Mouse (Mus musculus): Measurements from ENCODE around the gene Rsph14.
A peak's percentile ranks its signal among the peaks of the same experiment; 100 is the strongest.

Rsph14 gene

DNA sequence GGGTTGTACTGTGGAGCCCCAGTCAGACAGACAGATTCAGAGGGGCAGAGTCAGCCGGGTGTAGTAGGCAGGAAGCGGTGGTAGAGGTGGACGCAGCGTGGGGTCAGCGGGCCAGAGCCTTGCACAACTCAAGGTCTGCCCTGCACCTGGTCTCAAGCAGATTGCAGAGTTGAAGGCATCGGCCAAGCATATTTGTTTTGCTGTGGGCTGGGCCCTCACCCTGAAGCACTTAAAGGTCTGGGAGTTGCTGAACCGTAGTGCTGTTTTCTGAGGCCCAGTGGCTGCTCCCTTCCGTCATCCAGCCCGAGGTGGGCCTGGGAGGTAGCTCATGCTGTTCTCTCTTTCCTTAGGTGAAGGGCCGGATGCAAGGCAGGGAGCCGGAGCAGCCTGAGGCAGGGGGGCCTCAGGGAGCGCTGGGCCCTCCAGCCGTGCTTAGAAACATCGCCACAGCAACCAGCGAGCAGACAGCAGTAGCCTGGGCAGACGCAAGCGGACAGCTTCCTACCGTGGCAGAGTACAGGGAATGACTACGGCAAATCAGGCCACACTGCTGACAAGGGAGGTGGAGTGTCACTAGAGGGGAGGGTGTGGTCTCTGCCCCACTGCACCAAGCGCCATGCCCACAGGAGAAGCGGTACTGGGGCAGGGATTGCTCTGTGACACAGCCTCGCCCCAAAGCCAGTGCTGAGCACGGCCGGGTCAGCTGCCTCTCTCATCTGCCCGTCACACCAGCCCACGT lies 41.6 kb downstream of the Rsph14 start:
- no peak for DNase-seq (ENCODE audit: low spot score)

DNA sequence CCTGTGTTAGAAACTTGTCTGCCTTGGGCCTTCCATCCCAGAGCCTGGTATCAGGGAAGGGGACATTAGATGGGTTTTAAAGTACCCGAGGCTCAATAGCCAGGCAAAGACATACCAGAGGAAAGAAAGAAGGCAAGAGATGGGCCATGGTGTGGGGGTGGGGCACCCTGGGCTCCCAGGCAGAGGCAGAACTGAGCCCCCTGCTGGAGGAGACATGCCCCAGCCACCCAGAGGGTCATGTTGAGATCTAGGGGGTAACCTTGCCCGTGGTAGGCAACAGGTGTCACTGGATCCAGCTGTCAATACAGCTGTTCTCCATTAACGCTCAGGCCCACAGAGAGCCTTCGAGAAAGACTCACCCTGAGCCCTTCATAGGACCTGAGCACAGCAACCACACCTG lies 42.6 kb downstream of the Rsph14 start:
- no peak for DNase-seq (ENCODE audit: low spot score)

DNA sequence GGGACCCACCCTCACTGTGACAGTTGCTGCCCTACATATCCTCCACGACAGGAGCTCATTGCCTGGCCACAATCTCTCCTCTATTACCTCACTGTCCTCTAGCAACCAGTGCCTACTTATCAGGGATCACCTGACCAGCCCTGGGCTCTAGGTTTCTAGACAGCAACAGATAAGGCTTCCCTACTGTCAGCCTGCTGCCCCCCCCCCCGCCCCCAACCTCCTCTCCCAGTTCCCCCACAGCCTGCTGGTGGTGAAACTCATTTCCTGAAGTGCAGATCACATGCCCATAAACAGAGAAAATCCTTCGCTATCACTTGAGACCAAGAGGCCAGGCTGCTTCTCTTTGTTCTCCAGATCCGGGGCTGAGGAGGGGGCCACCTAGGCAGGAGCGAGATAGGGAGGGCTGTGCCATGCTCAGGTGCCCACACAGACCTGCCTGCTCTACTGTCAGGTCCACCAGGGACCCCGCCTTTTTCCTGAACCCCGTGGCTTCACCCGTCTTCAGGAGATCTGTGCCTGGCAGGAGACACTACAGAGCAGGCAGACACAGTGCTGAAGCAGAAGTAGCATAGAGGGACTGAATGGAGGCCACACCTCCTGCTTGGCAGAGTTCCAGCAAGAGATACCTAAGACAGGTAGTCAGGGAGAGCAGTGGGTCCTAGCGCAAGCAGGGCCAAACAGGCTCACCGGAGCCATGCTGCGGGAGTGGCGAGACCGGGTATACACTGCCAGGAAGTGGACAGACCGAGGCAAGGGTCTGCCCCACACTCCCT lies 44.5 kb downstream of the Rsph14 start:
- no peak for DNase-seq (ENCODE audit: low spot score)

DNA sequence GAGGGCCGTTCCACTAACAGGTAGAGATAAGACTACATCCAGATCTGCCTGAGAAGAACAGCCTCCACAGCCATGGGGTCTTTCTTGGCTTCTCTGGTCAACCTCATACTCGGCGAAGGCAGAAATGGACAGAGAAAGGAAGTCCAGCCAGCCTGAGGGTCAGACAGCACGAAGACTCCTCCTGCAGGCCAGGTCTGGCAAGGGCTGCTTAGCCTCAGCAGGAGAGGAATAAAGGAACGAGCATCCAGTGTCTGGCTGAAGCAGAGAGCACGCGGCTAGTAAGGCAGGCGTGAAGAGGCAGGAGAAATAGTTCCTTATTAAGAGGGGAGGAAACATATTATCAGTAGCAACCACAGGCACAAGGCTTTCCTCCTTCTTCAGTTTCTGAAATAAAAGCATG lies 49.2 kb downstream of the Rsph14 start:
- DNase-seq (ENCODE audit: low spot score) = no peak

DNA sequence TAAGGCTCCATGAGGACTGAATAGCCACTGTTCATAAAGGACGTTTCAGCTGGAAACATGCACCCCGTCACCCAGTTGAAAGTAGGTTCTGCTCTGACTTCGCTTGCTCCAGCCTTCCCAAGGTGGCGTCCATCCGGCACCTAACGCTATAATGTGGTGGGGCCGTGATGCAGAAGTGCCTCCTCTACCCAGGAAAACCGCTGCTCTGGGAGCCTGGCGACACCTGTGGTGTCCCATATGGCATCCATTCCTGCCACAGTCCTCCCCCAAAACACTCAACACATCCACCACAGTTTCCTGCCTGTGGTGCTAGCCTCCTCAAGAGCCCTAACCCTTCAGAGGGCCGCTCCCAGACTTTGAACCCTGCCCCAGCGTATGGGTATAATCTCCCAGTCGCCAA lies 51.2 kb downstream of the Rsph14 start:
- no peak for DNase-seq (ENCODE audit: low spot score)

DNA sequence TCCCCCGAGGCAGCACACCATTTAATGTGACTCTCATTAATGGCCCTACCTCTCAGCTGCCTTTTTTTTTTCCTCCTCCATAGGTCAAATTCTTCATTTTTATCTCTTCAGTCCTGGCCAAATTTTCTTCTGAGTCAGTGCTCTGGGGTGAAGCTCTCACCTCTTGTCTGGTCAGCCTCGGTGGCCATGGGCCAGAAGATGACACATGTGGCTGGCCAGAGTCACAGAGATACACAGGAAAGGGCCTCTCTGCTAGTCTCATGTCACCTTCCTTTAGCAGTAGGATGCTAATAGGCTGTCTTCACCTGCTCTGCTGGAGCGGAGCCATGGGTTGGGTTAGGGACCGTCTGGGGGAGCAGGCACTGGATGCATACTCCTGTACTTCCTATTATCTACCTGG lies 54.3 kb downstream of the Rsph14 start:
- DNase-seq (ENCODE audit: low spot score) = no peak

DNA sequence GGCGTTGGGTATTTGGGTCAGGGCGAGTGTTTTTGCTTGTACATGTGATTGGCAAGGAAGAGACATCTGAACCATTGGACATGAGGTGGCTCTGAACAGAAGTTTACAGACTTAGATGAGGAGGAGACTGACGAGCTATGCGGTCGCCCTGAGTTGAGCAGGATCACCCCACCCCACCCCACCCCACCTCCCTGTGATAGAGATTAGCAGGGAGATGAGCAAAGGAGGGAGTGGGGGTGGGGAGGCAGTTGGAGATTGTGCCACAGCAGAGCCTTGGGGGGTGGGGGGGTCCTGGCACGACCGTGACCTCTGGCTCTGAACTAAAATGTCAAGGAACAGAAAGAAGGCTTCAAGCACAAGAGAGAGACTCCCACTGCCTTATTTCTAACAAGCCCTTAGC lies 56.0 kb downstream of the Rsph14 start:
- no peak for DNase-seq (ENCODE audit: low spot score)

DNA sequence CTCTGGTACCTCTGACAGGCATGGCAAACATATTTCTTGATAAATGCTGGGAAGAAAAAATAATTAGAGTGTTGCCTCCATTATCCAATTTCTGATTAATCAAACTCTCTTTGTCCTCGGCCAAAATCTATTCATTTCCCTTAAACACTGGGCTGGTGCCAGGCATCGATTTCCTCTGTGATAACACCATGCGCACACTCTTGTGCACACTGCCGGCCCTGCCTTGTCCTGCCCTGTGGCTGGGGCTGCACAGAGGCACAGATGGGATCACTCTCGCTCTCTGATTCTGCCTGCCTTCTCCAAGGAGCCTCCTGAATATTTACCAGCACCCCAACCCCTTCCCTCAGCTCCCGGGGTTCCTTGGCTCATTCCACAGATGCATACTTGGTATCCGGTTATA lies 56.8 kb downstream of the Rsph14 start:
- DNase-seq (ENCODE audit: low spot score) = no peak

DNA sequence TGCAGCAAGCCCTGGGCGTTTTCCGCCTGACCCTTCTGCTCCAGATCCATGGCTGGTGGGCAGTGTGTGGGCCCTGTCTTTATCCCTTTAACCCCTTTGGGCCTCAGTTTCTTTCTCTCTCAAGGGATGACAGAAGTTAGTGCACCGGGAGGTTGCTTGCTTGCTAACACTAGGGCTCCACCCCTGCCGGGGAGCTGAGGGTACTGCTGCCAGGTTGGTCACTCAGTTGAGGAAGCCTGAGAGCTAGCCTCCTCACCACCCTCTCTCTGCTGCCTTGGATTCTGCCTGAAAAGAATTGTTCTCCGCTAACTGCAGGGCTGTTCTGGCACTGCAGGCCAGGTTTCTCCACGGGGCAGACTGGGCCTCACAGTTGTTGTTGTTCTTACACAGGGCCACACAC lies 59.4 kb downstream of the Rsph14 start:
- no peak for DNase-seq (ENCODE audit: low spot score)

DNA sequence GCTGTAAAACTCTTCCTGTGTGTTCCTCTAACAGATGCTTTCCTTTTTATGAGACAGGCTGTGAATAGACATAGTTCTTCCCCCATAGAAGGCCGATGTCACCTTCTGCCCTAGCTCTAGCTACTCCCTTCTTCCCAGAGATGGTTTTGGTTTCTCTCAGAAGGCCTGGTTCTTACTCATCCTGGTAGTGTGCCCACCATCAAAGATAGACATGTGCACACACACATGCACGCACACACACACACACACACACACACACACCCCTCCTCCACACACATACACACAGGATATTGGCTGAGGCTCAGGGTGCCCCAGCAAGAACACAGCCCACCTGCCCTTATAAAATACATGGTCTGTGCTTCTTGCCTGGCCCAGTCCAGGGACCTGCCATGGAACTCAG lies 63.1 kb downstream of the Rsph14 start:
- DNase-seq (ENCODE audit: low spot score) = no peak

DNA sequence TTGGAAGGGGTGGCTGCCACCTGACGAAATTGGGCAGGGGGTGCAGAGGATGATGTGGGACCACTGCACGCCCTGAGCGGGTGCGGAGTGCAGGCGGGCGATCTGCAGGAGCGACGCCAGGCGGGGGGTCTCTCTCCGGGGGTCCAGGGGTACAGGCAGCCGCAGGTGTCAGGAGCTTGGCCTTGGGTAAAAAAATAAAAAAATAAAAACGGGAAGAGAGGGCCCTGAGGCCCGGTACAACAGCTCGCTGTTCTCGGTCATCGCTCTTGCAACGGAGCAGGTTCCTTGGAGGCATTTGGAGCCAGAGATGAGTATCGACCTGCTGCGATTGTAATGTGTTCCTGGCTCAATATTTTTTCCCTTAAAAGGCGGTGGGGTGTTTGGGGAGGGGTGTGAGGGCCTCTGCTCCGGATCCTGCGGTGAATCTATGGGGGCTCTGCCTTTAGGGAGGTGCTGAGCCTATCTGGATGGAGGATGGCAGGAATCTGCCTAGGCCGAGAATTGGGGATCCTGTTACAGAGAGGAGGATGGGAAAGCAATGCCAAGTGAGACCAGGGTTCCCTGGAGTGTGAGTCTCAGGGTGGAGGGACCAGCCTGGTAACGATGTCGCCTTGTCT lies 64.6 kb downstream of the Rsph14 start:
- DNase-seq (ENCODE audit: low spot score) = no peak

DNA sequence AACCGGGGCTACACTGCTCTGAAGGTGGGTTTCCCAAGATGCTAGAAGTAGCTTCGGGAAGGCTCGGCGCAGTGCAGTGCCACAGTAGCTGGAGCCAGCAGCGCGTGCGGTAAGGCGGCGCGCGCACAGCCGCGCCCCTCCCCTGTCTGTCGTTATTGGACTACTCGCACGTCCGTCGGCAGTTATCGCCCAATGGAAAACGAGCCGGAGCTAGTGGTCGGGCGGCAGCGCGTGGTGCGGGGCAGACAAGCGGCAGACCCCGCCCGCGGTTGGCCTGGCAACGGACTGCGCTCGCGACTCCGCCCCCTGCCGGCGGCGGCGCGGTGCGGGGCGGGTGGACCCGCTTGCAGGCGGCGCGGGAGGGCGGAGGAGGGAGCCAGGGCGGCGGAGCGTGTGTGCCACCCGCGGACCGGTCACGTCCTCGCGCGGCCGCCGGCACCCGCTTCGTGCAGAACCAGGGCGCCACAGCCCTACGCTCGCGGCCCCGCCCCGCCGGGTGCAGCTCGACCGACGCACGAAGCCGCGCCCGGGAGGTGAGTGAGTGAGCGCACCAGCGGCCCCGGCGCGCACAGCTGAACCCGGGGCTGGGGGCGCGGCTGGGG lies 65.4 kb downstream of the Rsph14 start, which contains the start of gene Gnaz:
Gene Gnaz, plus strand, starts transcription at position 328 of the 602 bp plus-strand sequence.
- DNase-seq (ENCODE audit: low spot score) = peak; percentile 54

DNA sequence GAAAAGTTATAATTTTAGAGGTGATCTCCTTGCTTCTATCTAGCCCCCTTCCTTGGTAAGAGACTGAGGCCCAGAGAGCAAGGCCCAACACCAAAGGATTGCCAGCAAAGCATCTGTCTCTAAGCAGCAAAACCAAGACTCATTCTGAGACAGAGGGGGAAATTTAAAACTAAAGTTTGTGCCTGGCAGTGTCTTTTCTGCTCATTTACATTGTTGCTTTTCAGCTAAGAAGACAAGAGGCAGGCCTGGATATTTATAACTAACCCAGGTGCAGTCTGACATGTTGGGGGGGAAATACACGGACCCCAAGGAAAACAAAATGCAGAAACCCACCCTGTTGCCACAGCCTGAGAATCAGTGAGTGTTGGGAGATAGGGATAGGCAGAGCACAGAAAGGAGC lies 68.0 kb downstream of the Rsph14 start:
- DNase-seq (ENCODE audit: low spot score) = no peak

DNA sequence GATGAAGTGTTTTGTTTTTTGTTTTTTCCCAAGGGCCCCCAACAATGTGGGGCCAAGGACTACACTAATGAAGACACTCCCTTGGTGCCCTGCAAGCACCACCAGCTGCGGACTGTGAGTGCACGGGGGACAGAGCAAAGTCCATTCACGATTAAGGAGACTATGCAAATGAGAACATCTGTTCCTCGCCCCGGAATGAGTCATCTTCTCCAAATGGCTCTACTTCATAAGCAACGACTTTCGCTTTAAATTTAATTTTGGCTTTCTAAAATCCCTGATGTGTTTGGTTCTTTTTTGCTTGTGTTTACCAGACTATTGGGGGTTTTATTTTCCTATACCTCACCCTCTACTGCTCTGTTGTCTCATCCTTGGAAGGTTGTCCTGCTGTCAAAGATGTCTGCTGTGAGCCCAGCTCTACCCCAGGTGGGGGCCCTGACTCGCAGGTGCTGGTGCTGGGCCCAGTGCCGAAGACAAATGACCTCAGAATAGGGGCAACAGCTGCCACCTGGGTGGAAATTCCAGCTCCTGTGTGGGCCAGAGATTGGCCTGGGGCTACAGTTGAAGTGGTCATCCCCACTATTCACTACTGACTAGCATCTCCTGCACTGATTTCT lies 79.4 kb downstream of the Rsph14 start:
- DNase-seq (ENCODE audit: low spot score) = no peak

DNA sequence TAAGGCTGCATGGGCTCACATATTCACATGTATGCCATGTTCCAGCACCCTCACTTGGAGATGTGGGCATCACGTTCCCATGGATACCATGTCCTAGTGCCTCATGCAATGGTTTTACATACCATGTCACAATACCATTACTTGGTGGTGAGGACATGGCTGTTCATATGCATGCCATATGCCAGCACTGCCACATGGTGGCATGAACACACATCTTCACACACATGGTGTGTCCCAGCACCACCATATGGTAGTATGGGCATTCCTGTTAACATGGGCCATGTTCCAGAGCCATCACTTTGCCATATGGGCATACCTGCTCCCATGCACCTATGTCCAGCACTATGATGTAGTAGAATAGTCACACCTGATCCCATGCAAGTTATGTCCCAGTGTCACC lies 91.6 kb downstream of the Rsph14 start:
- DNase-seq (ENCODE audit: low spot score) = no peak

DNA sequence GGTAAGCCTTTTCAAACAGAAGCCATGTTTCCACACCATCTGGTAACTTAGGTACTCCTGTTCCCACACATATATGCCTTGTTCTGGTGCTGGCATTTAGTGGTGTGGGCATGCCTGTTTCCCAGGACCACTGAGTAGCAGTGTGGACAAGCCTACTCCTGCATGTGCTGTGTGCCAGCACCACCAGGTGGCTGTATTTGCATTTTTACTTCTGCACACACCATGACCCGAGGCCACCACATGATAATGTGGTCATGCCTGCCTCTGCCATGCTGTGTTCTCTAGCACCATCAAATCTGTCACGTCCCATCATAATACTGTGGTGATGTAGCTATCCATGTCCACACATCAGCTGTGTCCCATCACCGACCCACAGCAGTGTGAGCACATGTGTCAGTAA lies 93.1 kb downstream of the Rsph14 start:
- DNase-seq (ENCODE audit: low spot score) = no peak

DNA sequence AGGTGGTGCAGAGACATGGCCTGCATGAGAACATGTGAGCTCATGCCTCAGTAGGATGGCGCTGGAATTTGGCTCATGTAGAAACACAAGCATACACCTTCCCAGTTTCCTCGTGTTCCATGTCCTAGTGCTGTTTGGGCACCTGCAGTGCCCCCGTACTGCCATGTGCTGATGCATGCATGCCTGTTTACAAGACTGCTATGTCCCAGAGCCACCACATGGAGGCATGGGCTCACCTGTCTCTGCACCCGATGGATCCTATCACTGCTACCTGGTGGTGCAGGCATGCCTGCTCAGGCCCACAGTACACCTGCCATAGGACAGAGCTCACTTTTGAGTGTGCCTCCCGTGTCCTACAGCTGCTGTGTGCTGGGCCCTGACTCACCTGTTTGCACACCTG lies 94.0 kb downstream of the Rsph14 start:
- DNase-seq (ENCODE audit: low spot score) = no peak

DNA sequence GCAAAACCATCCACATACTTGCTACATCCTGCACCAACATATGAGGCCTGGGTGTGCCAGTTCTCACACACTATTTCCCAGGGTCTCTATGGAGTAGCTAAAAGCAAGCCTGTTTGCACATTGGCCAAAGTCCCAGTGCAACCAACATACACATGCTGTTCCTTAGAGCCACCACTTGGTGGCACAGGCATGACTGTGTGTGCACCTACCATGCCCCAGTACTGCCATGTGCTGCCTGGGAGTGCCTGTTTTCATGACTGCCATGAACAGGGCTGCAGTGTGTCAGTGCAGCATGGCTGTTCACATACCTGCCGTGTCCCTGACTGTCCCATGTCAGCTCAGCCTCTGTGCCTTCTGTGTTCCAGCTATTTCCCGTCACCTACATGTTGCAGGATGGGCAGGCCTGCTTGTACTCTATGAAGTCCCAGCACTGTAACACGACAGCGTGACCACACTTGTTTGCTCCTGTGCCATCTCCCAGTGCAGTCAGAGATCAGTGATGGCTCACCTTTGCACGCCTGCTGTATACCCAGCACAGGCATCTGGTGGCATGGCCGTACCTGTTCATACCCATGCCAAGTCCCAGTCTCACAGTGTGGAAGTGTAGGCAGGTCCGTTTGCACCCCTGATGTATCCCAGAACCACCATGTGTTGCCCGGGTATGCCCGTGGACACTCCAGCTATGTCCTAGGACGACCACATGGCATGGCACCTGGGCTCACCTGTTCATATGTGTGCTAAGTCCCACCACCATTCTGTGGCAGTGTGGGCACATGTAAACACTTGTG lies 95.2 kb downstream of the Rsph14 start:
- no peak for DNase-seq (ENCODE audit: low spot score)

DNA sequence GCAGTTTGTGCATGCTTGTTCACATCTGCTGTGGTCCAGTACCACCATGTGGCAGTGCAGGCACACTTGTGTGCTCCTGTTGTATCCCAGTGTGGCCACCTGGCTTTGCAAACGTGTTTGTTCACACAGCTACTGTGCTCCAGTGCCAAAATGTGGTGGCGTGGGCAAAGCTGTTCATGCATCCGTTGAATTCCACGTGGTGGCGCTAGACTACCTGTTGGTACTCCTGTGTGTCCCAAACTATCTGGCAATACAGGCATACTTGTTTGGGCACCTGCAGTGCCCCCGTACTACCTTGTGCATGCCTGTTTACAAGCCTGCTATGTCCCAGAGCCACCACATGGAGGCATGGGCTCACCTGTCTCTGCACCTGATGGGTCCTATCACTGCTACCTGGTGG lies 97.4 kb downstream of the Rsph14 start:
- no peak for DNase-seq (ENCODE audit: low spot score)

DNA sequence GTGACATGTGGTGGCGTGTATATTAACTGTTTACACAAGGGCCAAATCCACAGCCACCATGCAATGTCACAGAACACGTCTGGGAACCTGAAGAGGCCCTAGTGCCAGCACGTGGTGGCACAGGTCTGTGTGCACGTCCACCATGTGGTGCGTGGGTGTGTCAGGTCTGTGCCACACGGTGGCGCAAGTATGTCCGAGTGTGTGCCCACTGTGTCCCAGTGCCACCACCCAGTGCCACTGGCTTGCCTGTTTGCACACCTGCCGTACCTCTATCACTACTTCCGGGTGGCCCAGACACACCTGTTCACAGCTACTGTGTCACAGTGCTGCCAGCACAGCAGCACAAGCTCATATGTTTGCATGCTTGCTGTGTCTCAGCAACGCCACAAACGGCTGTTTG lies 97.9 kb downstream of the Rsph14 start:
- no peak for DNase-seq (ENCODE audit: low spot score)

DNA sequence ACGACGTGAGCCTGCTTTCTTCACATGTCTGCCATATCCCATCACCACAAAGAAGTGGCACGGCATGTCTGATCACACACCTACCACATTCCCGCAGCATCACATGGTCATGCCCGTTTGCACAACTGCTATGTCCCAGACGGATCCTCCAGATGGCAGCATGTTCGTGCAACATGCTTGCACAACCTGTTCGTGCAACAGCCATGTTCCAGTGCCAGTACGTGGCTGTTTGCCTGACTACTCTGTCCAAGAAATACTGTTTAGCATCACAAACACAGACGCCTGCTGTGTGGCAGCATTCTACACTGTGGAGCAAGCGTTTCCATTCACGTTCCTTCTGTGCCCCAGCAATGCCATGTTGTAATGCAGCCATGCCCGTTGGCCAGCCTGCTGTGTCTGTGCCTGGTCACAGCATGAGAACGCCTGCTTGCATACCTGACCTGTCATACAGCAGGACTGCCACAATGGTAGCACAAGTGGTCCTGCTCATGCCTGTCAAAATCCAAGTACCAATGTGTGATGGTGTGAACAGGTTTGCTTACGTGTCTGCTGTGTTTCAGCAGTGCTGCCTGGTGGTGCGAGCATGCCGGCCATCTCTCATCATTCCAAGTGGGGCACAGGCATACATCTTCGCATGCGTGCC lies 98.7 kb downstream of the Rsph14 start:
- DNase-seq (ENCODE audit: low spot score) = no peak

Data from c-Kit-positive CD71-positive TER-119-positive erythroid progenitor cells, embryonic 14.5 days (primary cell).